Mouse (Mus musculus) stomach, postnatal 0 days (tissue): ENCODE results near the gene Gm11992.

ENCODE experiments used
- CTCF ChIP-seq: IDR thresholded peaks from 2 replicates; pipeline ENCODE4 v1.5.1; 2016; ENCODE audit warnings: antibody characterized with exemption, low read depth, mild to moderate bottlenecking, moderate library complexity
- EP300 ChIP-seq: optimal IDR thresholded peaks from 2 replicates; pipeline ENCODE3; 2016; ENCODE audit warnings: antibody characterized with exemption

DNA sequence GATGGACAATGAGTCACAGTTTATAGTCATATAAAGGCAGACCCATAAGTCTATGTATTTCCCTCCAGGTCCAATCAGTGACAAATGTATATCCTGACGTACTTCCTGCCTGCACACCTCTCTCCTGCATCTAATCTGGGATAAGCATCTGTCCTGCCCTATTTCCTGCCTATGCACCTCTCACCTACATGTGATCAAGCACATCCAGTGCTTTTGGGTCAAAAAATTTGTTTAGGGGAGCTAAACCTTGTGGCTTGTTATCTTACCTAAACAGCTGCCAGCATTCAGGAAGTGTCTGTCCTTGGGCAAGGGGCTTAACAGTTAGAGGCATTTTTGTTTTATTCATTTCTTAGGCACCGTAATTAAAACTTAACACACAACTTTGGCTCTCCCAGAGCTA lies 64.8 kb downstream of the Gm11992 start:
- no peak for TF ChIP-seq CTCF
- no peak for TF ChIP-seq EP300
